In the genomic region with DNA sequence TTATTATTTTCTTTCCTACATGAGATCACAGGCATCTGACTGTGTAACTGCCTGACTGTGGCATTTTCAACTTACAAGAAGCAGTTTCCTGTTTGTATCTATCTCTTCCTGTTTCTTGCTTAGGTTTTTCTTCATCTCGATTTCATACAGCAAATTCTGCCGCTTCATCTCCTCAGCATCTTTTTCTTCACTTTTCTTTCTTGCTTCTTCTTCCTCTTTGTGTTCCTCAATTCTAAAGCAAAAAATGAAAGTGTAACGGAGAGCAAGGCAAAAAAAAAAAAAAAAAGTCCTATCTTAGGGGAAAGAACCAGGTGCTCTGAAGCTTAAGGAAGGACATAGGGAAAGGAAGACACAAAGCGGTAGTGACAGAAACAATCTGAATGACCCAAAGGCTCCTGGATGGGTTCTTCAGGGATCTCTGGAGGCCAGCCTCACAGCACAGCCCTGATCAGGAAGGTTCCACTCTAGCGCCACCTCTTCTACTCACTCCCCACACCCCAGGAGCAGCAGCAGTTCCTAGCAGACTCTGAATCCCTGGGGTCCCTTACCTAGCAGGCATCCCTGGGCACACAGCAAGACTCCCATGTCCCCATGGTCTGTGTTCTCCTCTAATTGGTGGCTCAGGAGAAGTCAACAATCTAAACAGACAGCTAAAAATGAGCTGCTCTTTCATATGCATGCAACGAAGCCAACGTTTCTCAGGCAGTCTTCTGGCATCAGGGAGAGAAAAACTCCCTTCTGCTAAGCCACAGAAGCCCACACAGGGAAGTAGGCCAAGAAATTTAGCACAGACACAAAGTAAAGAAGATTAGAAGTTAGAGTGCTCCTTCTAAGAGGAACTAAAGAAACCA, we compare ENCODE assay signal across 13 mouse cellular contexts. TPM values are rescaled to one million over a fixed set of nuclear protein-coding genes. Genes with fewer than 3 reads are reported as not detected.
DNase-seq lines count a peak whose midpoint lies in the region; ATAC-seq and TF ChIP-seq lines count a peak whose summit lies in the region.
"Had no signal": no experiment of that assay in that cellular context is flagged by ENCODE, and none has a peak within 500 bp of the region (broad histone marks: within the 10 kb centered on the region; RNA-seq: fewer than 3 reads in every experiment).

No protein-coding gene starts in this region.

- no peak overlapping the region for H3K4me3 ChIP-seq in bone marrow, adult 2 months (replicated peaks; ENCODE audit: control insufficient read depth, low read depth, low read length)
- H3K4me3 ChIP-seq in heart, embryonic 11.5 days (ENCODE audit: low read depth, low read length), result no peak overlapping the region
- H3K4me3 ChIP-seq: forebrain, embryonic 13.5 days; heart, embryonic 13.5 days had no signal

- no peak for TF ChIP-seq CTCF in bone marrow, adult 2 months (IDR thresholded peaks at IDR 0.05; ENCODE audit: control insufficient read depth, insufficient read depth, low read length)

- H3K9me3 ChIP-seq in heart, embryonic 11.5 days (replicated peaks; ENCODE audit: control insufficient read depth, low read length), result no peaks in the 10 kb centered on the region
- H3K9me3 ChIP-seq: forebrain, embryonic 13.5 days; heart, embryonic 13.5 days had no signal

- intact Hi-C loops in heart, postnatal 36 days (cut with DNase I), result loop anchor here (2.0 kb wide), 1 partner anchor 143 kb away; no protein-coding TSS in a partner anchor

- DNase-seq in right cerebral cortex, adult 2 months (ENCODE audit: low spot score in 2 of 2), result peak; percentile 17 to 24
- DNase-seq in right cerebral cortex, postnatal 36 days (ENCODE audit: low spot score in 2 of 2), result no peak
- DNase-seq in naive thymus-derived CD4-positive, alpha-beta T cell, adult 2 months (ENCODE audit: low read depth), result peak; percentile 63
- DNase-seq in kidney, adult 8-10 months, result no peak
- no peak for DNase-seq in heart, postnatal 36 days
- DNase-seq: cerebellum, adult 9-11 months had no signal

- H3K9ac ChIP-seq in heart, embryonic 11.5 days (ENCODE audit: low read depth, low read length), result no peak overlapping the region
- H3K9ac ChIP-seq: forebrain, embryonic 13.5 days; heart, embryonic 13.5 days had no signal

- H3K27ac ChIP-seq in bone marrow, adult 2 months (ENCODE audit: control insufficient read depth, insufficient read depth, low read depth, low read length, poor library complexity), result peak overlapping the region; percentile 58; the same call in 1 of the 2 replicates
- no peak overlapping the region for H3K27ac ChIP-seq in heart, embryonic 11.5 days (ENCODE audit: low read depth, low read length)
- H3K27ac ChIP-seq: forebrain, embryonic 13.5 days; heart, embryonic 13.5 days; kidney, postnatal 0 days had no signal

- 5% methylated on average over 7 of the region's 7 CpGs for WGBS in bone marrow, adult 2 months
- WGBS in heart, embryonic 11.5 days (ENCODE audit: insufficient replicate concordance), result 68% methylated on average over 7 of the region's 7 CpGs

- no peak overlapping the region for H3K4me2 ChIP-seq in heart, embryonic 11.5 days
- H3K4me2 ChIP-seq: forebrain, embryonic 13.5 days; heart, embryonic 13.5 days had no signal

- no peak for TF ChIP-seq POLR2A in bone marrow, adult 2 months (IDR thresholded peaks at IDR 0.05; ENCODE audit: borderline replicate concordance, control insufficient read depth, low read depth, low read length)

- no peak for ATAC-seq in heart, embryonic 11.5 days (replicated peaks; ENCODE audit: insufficient number of reproducible peaks, low FRiP score, low TSS enrichment)
- ATAC-seq: forebrain, embryonic 13.5 days; midbrain, embryonic 16.5 days had no signal

- peaks cover 3% of the 10 kb centered on the region; the same call in 1 of the 2 replicates for H3K36me3 ChIP-seq in heart, embryonic 11.5 days (ENCODE audit: control insufficient read depth, insufficient read depth, low read length)

- H3K4me1 ChIP-seq in bone marrow, adult 2 months (ENCODE audit: control insufficient read depth, insufficient read depth, low read length), result no peaks in the 10 kb centered on the region; the same call in 1 of the 2 replicates
- no peaks in the 10 kb centered on the region for H3K4me1 ChIP-seq in heart, embryonic 11.5 days (ENCODE audit: control insufficient read depth, insufficient read depth, low read length)
- H3K4me1 ChIP-seq: forebrain, embryonic 13.5 days; heart, embryonic 13.5 days had no signal

- no peaks in the 10 kb centered on the region for H3K27me3 ChIP-seq in heart, embryonic 11.5 days (ENCODE audit: control insufficient read depth, insufficient read depth, low read length)
- H3K27me3 ChIP-seq: forebrain, embryonic 13.5 days; heart, embryonic 13.5 days had no signal

RNA-seq across cellular contexts. Expression of a gene that starts 11.2 kb away (rescaled TPM):
- polyA plus RNA-seq in bone marrow, adult 2 months (2011; ENCODE audit: insufficient read depth, insufficient read length, low replicate concordance, missing spikeins), result 1.1 and 1.9 TPM in 2 replicates
- polyA plus RNA-seq in heart, embryonic 11.5 days (2014; fragmentation: Nextera tagmentation; extraction: Ambion mirVana), result 1.0 and 2.0 TPM in 2 replicates
- total RNA-seq in heart, postnatal 36 days (2021), result under 1 TPM; 0.36 to 0.65 TPM
- polyA plus RNA-seq: liver, adult 2 months had no signal

RNA-seq across cellular contexts. Expression of a gene that starts 11.2 kb away (rescaled TPM):
- polyA plus RNA-seq in bone marrow, adult 2 months (2011; ENCODE audit: insufficient read depth, insufficient read length, low replicate concordance, missing spikeins), result 6.6 and 13.8 TPM in 2 replicates
- polyA plus RNA-seq in heart, embryonic 11.5 days (2014; fragmentation: Nextera tagmentation; extraction: Ambion mirVana), result 23.4 and 23.7 TPM in 2 replicates
- total RNA-seq in heart, postnatal 36 days (2021), result 10 to 100 TPM; 22.7 to 24.1 TPM

RNA-seq across cellular contexts. Expression of a gene that starts 43.5 kb away (rescaled TPM):
- 4.9 and 6.2 TPM in 2 replicates for polyA plus RNA-seq in bone marrow, adult 2 months (2011; ENCODE audit: insufficient read depth, insufficient read length, low replicate concordance, missing spikeins)
- 53.7 and 62.6 TPM in 2 replicates for polyA plus RNA-seq in heart, embryonic 11.5 days (2014; fragmentation: Nextera tagmentation; extraction: Ambion mirVana)
- total RNA-seq in heart, postnatal 36 days (2021), result 10 to 100 TPM; 36.4 to 38.9 TPM

RNA-seq across cellular contexts. Expression of a gene that starts 55.9 kb away (rescaled TPM):
- polyA plus RNA-seq in bone marrow, adult 2 months (2011; ENCODE audit: insufficient read depth, insufficient read length, low replicate concordance, missing spikeins), result 43.1 and 83.4 TPM in 2 replicates
- polyA plus RNA-seq in heart, embryonic 11.5 days (2014; fragmentation: Nextera tagmentation; extraction: Ambion mirVana), result 76.8 and 87.8 TPM in 2 replicates
- total RNA-seq in heart, postnatal 36 days (2021), result 10 to 100 TPM; 35.7 to 38.8 TPM

Comparison
In these comparisons a context has a peak if more than half of its experiments do, and no peak if none do; other contexts are left out.
1. DNase-seq: peak in right cerebral cortex, adult 2 months (2 of 2) and naive thymus-derived CD4-positive, alpha-beta T cell, adult 2 months (single experiment); none in right cerebral cortex, postnatal 36 days (0 of 2), kidney, adult 8-10 months (0 of 2) and heart, postnatal 36 days (0 of 2).